Mouse (Mus musculus) intestine, embryonic 15.5 days (tissue): Measurements from ENCODE around the gene Hgf. TPM values are rescaled to one million over a fixed set of nuclear protein-coding genes. Genes with fewer than 3 reads are reported as not detected.

ENCODE experiments used
- ATAC-seq: fragments of 200-750 bp; cut with Nextera tagmentation; 2 replicates; pipeline ENCODE4 v1.8.0; 2017; ENCODE audit warnings: moderate TSS enrichment, moderate library complexity
- H3K27ac ChIP-seq: fragments of 300-500 bp; sonication (generic); 2 replicates; pipeline ENCODE4 v1.5.1; 2015; ENCODE audit warnings: mild to moderate bottlenecking, inconsistent platforms
- H3K27me3 ChIP-seq: fragments of 300-500 bp; sonication (generic); replicated peaks from 2 replicates; pipeline ENCODE4 v1.6.1; 2015; ENCODE audit warnings: inconsistent platforms
- H3K36me3 ChIP-seq: fragments of 300-500 bp; sonication (generic); 2 replicates; pipeline ENCODE4 v1.6.1; 2015; ENCODE audit warnings: inconsistent platforms
- H3K4me1 ChIP-seq: fragments of 300-500 bp; sonication (generic); replicated peaks from 2 replicates; pipeline ENCODE4 v1.6.1; 2015; ENCODE audit warnings: inconsistent platforms
- H3K4me2 ChIP-seq: fragments of 300-500 bp; sonication (generic); replicated peaks from 2 replicates; pipeline ENCODE4 v1.6.1; 2015; ENCODE audit warnings: mild to moderate bottlenecking, inconsistent platforms
- H3K4me3 ChIP-seq: fragments of 300-500 bp; sonication (generic); replicated peaks from 2 replicates; pipeline ENCODE4 v1.5.1; 2015; ENCODE audit warnings: inconsistent platforms
- H3K9ac ChIP-seq: fragments of 300-500 bp; sonication (generic); 2 replicates; pipeline ENCODE4 v1.6.1; 2015; ENCODE audit warnings: inconsistent platforms
- H3K9me3 ChIP-seq: fragments of 300-500 bp; sonication (generic); 2 replicates; pipeline ENCODE4 v1.6.1; 2016; ENCODE audit warnings: inconsistent platforms
- WGBS: fragments of 180-500 bp; shearing (Covaris S2); methylation state at CpG from one replicate; pipeline ENCODE4 v1.1.7; 2015; 5-methylcytosine and 5-hydroxymethylcytosine counted together
- polyA plus RNA-seq: library from polyadenylated mRNA; unstranded; fragments of >200 nt; fragmentation: Nextera tagmentation; extraction: Ambion mirVana; gene quantifications from 2 replicates; pipeline ENCODE4 v1.2.1, GENCODE M21; 2015

The Hgf gene
- polyA plus RNA-seq, 1 experiment from 2014 or later, result 4.5 TPM

DNA sequence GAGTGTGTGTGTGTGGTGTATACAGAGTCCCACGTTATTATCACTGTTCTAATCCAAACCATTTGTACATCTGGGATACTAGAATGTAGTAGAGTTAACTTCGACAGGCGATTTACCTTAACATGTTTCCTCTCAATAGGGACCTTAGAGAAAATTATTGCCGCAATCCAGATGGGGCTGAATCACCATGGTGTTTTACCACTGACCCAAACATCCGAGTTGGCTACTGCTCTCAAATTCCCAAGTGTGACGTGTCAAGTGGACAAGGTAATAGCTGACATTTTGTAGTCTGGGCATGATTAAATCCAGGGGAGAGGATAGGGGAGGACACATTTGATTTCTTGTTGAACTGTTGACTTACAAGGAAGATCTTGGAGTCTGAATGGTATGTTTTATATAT lies 44.7 kb downstream of the Hgf start:
- WGBS, result 65% methylated on average over 6 of the region's 6 CpGs
- H3K4me1 ChIP-seq, result no peaks in the 10 kb centered on the region
- no peaks in the 10 kb centered on the region for H3K36me3 ChIP-seq
- no peaks in the 10 kb centered on the region for H3K9me3 ChIP-seq
- H3K27me3 ChIP-seq, result no peaks in the 10 kb centered on the region
- no peak overlapping the region for H3K9ac ChIP-seq
- no peak overlapping the region for H3K4me3 ChIP-seq
- no peak for ATAC-seq
- H3K27ac ChIP-seq, result no peak overlapping the region
- no peak overlapping the region for H3K4me2 ChIP-seq

GRCm38 (mm10) chr5:16601463-16601862 lies 48.2 kb downstream of the Hgf start:
- Histone ChIP-seq H3K4me1 (no peaks in the 10 kb centered on the region), H3K9ac (no peak overlapping the region), H3K27me3 (no peaks in the 10 kb centered on the region), H3K4me3 (no peak overlapping the region), H3K4me2 (no peak overlapping the region), H3K36me3 (no peaks in the 10 kb centered on the region), H3K9me3 (no peaks in the 10 kb centered on the region), H3K27ac (no peak overlapping the region)
- 74% methylated on average over 1 of the region's 1 CpGs for WGBS
- no peak for ATAC-seq

- Histone ChIP-seq H3K9ac (no peak overlapping the region), H3K27ac (no peak overlapping the region), H3K4me1 (no peaks in the 10 kb centered on the region), H3K36me3 (no peaks in the 10 kb centered on the region), H3K4me2 (no peak overlapping the region), H3K9me3 (no peaks in the 10 kb centered on the region), H3K27me3 (no peaks in the 10 kb centered on the region), H3K4me3 (no peak overlapping the region)
- ATAC-seq, result no peak
- 60% methylated on average over 1 of the region's 1 CpGs for WGBS
These were observed 79.7 kb downstream of the Hgf start for GRCm38 (mm10) chr5:16632996-16633395.

DNA sequence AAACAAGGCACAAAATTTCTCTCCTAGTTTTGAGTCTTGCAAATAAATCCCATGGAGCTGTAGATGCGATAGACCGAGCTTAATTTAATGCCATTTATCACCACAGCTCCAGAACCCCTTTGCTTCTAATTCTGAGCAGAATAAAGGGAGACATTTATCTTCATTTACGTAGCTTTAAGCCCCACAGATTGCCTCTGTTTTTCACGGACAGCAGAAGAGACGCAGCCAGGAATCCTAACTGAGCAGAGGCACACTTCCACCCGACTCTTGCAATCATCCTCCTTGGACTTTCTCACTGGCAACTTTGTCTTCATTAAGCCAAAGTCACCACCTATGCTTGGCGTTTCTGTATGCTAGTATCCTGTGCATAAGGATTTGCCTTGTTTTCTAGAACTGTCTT lies 93.1 kb downstream of the Hgf start:
- Histone ChIP-seq H3K27me3 (no peaks in the 10 kb centered on the region), H3K4me3 (no peak overlapping the region), H3K9ac (no peak overlapping the region), H3K4me1 (no peaks in the 10 kb centered on the region), H3K4me2 (no peak overlapping the region), H3K27ac (no peak overlapping the region), H3K9me3 (no peaks in the 10 kb centered on the region), H3K36me3 (no peaks in the 10 kb centered on the region)
- WGBS, result 50% methylated on average over 7 of the region's 7 CpGs
- ATAC-seq, result no peak

GRCm38 (mm10) chr5:16647701-16648100 lies 94.4 kb downstream of the Hgf start:
- no peak overlapping the region for H3K9ac ChIP-seq
- no peaks in the 10 kb centered on the region for H3K4me1 ChIP-seq
- no peak overlapping the region for H3K27ac ChIP-seq
- no peak overlapping the region for H3K4me2 ChIP-seq
- ATAC-seq, result no peak
- H3K4me3 ChIP-seq, result no peak overlapping the region
- H3K9me3 ChIP-seq, result no peaks in the 10 kb centered on the region
- no peaks in the 10 kb centered on the region for H3K27me3 ChIP-seq
- no peaks in the 10 kb centered on the region for H3K36me3 ChIP-seq

DNA sequence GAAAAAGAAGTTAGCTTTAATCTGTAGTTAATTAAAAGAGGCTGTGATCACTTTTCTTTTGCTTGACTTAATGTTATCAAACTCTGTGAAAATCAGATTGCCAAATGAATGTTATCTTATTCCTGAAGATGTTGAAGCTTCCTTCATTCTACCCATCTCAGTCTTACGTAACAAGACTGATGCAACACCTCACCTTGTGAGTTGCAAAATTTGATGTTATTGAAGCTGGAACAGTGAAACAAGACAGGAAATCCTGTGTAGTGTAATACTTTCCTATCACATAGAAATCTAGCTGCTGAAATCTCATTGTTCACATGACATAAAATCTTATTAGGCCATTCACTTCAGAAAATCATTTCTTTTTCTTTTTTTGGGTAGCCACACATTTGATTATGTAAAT lies 96.9 kb downstream of the Hgf start:
- no peaks in the 10 kb centered on the region for H3K9me3 ChIP-seq
- WGBS, result 83% methylated on average over 1 of the region's 1 CpGs
- ATAC-seq, result no peak

DNA sequence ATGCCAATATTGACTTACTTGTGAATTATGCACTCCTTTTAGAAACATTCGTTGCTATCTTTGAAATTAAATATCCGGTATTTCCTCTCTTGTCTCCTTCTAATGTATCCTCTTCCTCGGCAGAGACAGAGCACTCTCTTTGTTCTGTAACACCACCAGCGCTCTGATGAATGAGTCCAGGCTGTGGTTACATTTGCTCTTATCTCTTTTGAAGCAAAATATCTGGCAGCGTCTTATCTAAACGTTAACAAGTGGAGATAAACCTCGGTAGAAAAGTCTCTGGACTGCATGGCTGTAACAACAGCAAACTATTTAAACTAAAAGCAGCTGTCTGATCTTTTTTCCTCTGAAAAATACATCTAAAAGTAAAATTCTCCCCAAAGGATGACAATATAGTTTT lies 100.7 kb downstream of the Hgf start:
- 9% methylated on average over 7 of the region's 7 CpGs for WGBS
- no peaks in the 10 kb centered on the region for H3K9me3 ChIP-seq
- H3K36me3 ChIP-seq, result no peaks in the 10 kb centered on the region
- H3K4me3 ChIP-seq, result no peak overlapping the region
- no peak overlapping the region for H3K4me2 ChIP-seq
- peak; percentile 58 for ATAC-seq
- H3K9ac ChIP-seq, result no peak overlapping the region
- H3K27ac ChIP-seq, result no peak overlapping the region
- no peaks in the 10 kb centered on the region for H3K27me3 ChIP-seq
- no peaks in the 10 kb centered on the region for H3K4me1 ChIP-seq

More for the DNA sequence above, 96.9 kb downstream of the Hgf start:
- no peak overlapping the region for H3K9ac ChIP-seq
- H3K4me1 ChIP-seq, result no peaks in the 10 kb centered on the region
- H3K4me3 ChIP-seq, result no peak overlapping the region
- no peaks in the 10 kb centered on the region for H3K27me3 ChIP-seq
- no peak overlapping the region for H3K4me2 ChIP-seq
- H3K36me3 ChIP-seq, result no peaks in the 10 kb centered on the region
- H3K27ac ChIP-seq, result no peak overlapping the region

Other genes with a start within 250 kb of the Hgf start
- 0.05 and 0.10 TPM in 2 replicates for gene Gm28710, start 238.3 kb downstream of the Hgf start, polyA plus RNA-seq